Mouse (Mus musculus) common myeloid progenitor, adult 5-6 weeks (primary cell): Measurements from ENCODE around the gene Abl1. TPM values are rescaled to one million over a fixed set of nuclear protein-coding genes. Genes with fewer than 3 reads are reported as not detected.

Experiments used
- ATAC-seq: replicated peaks from 2 replicates; pipeline ENCODE4 v1.8.0; 2016; ENCODE audit warnings: low read depth, mild to moderate bottlenecking, moderate TSS enrichment, inconsistent platforms; ENCODE audit not compliant: poor library complexity, severe bottlenecking
- total RNA-seq: library from RNA; stranded (forward); fragments of 200-1000, 187-1606 nt; gene quantifications from 2 replicates; pipeline ENCODE4 v1.2.3, GENCODE M21; 2017

Abl1 gene
- total RNA-seq, 1 experiment from 2014 or later, result 30.9 TPM

DNA sequence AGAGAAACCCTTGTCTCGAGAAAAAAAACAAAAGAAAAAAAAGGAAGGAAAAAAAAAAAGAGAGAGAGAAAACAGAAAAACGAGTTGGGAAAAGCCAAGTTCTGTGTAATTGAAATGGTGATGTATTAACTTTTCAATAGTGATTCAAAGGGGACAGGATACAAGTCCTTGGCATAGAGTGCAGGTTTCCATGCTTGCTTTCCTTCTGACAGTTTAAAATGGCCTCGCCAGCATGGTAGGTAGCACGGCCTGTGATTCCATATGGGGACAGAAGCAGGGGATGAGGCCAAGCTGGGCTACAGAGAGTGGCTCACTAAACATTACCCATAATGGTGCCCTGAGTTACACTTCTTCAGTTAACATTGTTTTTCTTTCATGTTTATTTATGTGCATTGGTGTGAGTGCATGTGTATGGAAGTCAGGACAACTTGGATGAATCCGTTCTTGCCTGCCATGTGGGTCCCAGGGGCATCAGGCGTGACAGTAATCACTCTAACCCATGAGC, 6.4 kb upstream of the Abl1 start:
- no peak for ATAC-seq

DNA sequence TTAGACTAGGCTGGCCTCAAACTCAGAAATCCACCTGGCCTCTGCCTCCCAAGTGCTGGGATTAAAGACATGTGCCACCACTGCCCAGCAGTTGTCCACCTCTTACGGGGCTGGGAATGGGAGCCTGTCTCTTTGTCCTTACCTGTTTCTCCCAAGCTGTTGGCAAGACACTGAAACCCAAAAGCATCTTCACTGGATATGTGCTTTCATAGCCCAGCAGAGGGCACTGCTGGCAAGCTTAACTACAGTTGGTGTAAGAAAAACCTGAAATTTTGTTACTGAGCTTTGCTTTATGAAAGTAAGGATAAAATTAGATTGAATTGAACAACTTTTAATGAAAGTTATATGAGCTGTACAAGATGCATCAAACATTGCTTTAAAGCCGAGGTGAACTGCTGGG, 4.5 kb upstream of the Abl1 start:
- ATAC-seq, result no peak

DNA sequence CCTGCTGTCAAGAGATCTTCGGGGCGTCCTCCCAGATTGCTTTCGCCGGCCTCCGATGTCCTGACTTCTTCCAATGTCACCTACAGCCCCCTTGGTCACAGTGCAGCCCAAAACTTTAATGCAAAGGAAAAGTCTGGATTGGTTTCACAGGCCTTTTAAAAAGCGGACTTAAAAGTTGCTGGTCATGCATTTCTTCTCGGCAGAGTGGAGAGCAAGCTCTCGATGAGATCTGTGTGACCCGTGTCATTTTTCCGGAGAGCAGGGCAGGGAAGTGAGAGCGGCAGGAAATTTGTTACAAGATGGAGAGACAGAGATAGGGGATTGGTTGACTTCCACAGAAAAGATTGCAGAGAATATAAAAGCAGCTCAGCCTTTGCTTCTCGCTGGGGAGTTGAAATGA, 869 bp downstream of the Abl1 start:
- peak; percentile 14; the same call in 1 of the 2 replicates for ATAC-seq

DNA sequence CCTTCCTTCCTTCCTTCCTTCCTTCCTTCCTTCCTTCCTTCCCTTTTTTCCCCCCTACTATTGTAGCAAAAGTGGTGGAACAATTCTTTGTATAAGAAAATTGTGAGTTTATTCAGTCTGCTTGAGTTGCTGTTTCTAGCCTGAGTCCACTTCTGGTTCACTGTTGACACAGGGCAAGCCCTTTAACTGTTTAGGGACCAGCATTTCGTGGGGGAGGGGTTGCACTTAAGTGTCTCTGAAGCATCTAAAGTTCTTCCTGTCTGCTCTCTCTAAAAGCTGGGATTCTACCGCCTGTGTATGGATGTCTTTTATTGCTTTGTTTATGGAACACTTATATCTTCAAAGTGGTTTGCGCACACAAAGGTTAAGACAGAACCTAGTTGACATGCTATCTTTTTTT, 1.9 kb downstream of the Abl1 start:
- ATAC-seq, result no peak

DNA sequence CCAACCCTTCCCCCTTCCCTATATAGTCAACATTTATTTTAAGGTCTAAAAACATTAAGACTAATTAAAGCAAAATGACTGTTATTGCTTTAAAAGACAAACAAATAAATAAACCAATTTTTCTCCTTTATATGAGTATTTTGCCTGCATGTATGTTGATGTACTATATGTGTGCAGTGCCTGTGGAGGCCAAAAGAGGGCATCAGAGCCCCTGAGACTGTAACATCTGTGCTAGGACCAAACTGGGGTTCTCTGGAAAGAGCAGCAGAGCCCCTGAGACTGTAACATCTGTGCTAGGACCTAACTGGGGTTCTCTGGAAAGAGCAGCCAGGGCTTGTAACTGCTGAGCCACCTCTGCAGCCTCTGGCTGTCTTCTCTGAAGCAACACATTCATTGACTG, 10.0 kb downstream of the Abl1 start:
- 0 out of 2 replicates have a peak, but pooled peaks have one; percentile 60 for ATAC-seq

DNA sequence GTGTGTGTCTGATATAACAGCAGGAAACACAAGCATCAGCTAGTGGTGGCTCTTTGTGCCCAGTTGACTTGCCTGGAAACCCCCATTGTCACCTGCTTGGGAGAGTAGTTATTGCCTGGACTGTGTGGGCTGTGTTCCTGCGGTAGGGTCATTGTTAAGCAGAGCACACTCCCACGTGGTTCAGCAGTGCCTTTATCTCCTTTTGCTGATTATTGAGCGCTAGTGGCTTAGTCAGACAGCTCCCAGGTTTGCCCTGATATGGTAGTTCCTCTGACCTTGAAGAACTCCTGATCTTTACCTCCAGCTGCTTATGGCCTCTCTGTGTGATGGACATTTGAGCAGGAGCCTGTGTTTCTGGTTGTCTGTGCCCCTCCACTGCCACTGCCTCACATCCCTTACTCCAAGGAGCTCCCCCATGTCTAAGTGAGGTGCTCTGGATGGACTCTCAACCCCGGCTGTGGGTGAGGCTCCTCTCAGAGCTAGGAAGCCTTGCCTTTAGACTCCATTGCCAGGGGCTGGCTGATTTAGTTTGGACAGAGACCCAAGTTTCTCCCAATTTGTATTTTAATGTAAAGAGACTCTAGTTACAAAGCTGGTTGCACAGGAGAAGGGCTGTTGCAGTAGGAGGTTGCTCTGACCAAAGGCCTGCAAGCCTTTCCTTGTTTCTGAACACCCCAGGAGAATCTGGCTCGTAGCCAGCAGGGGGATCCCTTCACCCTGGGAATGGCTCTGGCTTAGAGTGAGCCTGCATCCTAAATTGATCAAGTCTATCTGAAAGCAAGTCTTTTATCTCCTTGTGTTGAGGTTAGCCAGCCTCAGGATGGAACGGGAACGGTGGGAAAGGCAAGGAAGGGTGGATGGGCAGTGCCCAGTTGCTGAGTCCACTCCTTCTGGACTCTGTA, 12.6 kb downstream of the Abl1 start:
- ATAC-seq, result no peak

DNA sequence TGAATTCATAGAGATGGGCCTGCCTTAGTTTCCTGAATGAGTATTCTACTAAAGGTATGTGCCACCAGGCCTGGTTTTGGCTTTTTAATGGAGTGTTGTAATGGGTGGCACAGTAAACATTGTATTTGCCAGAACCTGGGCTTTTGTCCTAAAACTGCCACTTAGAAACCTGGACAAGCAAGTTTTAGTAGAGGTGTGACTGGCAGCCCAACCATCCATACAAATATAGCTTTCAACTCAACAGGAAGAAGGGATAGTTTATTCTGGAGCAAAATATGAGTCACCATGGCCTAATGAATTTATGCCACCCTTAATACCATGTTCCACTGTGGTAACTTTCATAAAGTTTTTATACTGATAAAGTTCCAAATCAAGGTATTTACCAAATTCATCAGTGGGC, 15.1 kb downstream of the Abl1 start:
- no peak for ATAC-seq

DNA sequence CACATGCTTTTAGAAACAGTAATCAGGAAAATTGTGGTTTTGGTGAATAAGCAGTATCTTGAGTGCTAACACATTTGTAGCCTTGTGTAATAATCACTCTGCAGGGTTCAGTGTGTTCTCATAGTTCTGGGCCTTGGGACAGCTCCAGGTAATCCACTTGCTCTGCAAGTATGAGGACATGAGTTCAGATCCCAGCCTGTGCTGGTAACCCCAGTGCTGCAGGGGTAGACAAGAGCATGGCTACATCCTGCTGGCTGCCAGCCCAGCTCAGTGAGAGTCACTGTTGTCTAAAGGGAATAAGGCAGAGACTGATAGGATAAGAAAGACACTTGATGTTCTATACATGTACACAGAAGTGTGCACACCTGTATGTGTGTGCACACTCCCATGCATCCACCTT, 17.7 kb downstream of the Abl1 start:
- no peak for ATAC-seq

DNA sequence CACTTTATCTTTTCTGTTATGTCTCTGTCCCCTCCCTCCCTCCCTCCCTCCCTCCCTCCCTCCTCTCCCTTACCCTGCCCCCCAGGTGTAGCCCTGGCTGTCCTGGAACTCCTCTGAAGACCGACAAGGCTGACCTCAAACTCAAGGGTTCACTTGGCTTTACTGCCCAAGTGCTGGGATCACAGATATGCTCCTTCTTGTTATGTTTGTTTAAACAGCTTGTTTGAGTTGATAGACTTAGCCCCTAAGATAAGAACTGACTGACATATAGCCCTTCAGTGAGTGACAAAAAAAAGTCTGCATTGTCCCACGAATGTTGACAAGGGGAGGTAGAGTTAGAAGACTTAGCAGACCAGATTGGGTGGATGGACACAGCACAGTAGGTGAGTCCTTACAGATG, 18.4 kb downstream of the Abl1 start:
- ATAC-seq, result no peak

DNA sequence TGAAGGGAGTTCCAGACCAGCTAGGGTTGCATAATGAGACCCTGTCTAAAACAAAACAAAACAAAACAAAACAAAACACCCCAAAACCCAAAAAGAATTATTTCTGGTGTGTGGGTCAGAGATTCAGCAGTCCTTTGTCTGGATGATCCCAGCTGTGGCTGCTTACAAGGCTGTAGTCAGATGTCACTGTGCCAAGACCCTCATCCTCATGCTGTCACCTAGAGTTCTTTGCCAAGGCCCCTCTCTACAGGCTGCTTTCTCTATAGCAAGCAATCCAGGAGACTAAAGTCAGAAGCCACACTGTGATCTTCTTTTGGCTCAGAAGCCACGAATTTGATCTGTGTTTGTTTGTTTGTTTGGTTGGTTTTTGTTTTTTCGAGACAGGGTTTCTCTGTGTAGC, 24.5 kb downstream of the Abl1 start:
- no peak for ATAC-seq

DNA sequence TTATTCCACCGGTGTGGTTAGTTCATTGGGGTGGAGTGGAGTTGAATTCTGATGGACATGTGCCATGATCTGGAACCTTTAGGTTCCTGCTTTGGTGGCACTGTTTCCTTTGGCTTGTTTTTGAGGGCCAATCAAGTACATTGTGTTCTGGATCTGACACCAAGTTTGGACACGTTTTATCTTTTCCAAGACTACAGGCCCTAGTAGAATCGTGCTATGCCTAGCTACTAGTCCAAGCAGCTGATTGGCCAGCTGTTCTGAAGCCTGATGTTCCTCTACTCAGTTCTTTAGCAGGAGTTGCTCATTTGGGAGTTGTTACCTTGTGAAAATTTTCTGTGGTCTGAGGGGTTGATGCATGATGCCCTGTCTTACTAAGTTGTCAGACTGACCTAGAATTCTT, 25.6 kb downstream of the Abl1 start:
- ATAC-seq, result no peak

DNA sequence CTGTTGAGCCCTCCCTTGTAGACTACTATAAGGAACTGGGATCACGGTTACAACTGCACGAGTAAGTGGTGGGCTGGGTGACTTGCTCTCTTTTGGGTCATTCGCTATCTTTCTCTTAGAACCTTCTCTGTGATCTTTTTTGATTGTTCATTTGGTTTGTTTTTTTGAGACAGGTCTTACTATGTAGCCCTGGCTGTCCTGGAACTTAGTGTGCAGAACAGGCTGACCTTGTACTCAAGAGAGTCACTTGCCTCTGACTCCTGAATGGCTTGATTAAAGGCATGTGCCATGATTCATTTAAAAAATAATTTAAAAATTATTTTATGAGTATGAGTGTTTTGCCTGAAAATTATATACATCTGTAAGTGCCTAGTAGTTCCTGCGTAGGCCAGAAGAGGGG, 26.6 kb downstream of the Abl1 start:
- no peak for ATAC-seq

DNA sequence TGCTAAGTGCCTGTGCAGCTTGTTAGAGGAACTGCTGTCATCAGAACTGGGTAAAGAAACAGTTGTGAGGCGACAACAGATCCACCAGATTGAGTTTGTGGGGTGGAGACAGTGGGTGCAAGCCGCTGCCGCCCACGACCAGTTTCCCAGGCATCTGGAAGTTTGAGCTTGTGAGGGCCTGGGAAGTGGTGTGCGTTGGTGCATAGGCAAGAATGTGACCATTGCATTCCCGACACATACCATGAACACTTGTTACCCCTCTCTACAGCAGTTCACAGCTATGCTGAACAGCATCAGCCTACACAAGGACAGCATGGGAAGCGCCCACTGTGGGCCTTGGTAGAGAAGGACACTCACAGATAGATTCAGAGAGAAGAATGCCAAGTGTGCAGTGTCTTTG, 27.8 kb downstream of the Abl1 start:
- no peak for ATAC-seq

DNA sequence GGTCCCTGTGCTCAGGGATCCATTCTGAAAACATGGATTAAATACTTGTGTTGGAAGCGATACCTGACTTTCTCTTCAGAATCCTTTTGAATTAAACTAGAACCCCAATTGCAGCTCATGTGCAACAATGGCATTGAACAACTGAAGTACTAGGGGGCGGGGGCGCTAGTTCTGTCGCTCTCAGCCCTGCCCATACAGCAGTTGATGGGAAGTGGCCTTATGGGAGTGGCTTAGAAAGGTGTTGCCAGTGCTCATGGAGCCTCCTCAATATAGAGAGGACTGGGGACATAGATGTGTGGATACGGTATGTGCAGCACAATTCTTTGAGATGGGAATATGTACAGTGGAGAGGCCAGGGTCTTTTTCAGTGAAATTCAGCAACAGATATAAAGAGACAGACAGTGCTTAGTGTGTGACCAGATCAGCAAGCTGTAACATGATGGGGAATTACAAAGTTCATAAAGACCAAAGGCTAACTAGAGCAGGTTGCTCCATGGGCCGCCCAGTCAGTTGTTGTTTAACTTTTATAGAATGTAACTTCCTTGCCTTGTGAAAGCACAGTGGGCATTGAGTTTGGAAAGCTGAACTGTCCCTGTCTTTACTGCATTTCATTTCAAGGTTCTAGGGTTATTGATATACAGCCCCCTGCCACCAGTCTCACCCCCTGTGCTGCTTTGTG, 31.2 kb downstream of the Abl1 start:
- ATAC-seq, result no peak

DNA sequence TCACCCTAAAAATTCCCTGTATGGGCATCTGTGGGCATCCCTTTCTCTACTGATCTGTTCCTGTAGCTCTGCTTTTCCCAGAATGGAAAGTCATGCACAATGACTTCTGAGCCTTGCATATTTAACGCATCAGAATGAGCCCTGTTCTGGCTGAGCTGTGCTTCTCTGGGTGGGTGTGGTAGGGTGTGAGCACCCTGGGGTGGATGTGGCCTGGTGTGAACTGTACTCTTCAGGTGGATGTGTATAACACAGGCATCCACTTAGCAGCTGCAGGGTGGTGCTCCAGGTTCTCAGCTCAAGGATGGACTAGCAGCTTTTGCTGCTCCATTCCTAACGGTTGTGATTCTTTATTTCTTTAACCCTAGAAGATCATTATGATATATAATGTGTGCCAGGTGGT, 31.8 kb downstream of the Abl1 start:
- ATAC-seq, result no peak

DNA sequence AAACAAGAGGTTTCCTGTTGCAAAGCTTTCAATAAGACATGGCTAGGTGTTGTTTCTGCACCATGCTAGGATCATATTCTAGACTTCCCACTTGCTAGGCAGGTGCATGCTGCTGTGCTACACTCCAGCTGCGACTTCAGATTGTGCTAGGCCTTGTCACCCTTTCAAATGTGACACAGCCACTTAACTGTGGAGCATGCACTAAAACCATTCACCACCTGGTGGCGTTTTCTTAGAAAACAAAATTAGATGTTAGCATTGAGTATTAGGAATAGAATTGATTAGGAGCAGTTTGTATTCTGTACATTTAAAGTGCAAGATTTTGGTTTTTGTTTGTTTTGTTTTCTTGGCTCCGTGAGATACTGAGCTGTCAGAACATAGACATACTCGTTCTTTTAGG, 32.6 kb downstream of the Abl1 start:
- no peak for ATAC-seq

DNA sequence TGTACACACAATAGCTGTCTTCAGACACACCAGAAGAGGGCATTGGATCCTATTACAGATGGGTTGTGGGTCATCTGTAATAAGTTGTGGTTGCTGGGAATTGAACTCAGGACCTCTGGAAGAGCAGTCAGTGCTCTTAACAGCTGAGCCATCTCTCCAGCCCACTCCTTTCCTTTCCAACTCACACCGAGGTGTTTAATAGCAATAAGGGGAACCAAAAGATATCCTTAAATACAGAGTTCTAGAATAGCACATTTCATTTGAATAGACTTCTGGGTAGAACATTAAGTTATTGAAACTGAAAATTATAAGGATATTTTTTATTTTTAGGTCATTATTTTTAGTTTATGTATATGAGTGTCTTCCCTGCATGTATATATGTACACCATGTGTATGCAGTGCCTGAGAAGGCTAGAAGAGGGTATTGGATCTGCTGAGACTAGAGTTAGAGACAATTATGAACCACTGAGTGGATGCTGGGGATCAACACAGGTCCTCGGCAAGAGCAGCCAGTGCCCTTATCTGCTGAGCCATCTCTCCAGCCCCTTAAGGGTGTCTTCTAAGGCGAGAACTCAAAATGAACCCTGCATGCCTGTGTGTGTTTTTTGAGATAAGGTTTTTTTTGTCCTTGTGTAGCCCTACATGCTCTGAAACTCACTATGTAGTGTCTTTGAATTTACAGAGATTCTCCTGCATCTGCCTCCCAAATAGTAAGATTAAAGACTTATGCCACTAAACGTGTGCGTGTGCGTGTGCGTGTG, 36.7 kb downstream of the Abl1 start:
- 0 out of 2 replicates have a peak, but pooled peaks have one; percentile 17 for ATAC-seq

DNA sequence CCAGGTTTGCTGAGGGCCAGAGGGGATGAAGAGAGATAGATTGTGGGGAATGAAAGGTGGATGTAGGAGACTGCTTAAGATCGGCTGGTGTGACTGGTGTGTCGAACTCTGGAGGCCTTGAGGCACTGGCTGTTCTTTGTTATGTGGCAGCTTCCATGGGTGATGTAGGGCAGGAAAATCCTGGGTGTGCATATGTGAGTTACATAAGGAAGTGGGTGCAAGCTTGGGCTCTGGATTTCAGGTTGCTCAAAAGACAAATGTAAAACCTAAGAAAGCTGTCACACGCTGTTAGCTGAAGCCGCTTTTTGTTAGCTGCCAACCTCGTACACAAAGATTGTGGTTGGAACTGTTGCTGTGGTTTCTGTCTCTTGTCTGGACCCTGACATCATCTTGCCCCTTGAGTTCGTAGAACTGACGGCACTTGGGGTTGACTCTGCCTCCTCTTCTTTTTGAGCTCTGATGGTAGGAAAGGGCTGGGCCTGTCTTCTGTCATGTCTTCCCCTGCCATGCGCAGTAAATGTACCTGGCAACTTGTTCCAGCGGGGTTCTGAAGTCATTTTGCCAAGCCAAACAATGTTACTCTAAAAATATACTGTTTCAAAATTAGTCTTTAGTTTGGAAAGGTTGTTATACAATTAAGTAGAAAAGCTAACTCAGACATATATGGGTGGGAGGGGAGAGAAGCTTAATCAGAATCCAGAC, 39.6 kb downstream of the Abl1 start:
- ATAC-seq, result peak; percentile 30

DNA sequence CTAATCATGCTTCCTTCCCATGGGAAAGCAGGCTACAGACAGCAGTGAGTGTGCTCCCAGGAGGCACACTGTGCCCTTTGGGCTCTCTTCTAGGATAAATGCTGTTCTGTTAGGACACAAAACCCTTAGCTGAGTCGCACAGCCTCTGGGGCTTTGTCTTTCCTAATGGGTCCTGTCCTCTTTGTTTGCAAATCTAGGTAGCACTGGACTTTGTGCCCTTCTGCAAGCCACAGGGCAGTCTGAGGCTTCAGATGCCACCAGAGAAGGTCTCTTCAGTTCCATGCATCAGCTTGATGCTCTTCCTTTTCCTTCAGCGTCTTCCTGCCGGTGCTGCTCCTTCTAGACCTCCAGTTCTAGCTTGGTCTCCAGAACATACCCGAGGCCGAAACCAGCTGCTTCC, 42.5 kb downstream of the Abl1 start:
- ATAC-seq, result no peak

DNA sequence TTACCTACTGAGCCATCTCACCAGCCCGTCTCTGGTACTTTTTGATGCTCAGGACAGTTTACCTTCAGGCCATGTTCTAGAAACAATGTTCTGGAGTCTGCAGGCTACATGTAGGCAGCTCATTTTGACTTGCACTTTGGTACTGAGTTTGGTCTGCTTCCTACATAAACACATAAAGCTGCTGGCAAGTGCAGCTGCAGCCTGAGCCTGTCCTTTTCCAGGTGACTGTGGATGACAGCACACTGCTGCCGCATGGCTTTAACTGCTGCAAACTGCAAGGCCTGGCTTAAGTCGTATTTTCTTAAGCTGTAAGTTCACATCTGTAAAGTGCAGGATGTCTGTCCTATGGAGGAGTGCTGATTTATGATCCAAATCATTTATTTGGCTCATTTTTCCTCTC, 44.3 kb downstream of the Abl1 start:
- ATAC-seq, result no peak
